Mouse (Mus musculus): ENCODE results near the gene Sppl3. TPM values are rescaled to one million over a fixed set of nuclear protein-coding genes. Genes with fewer than 3 reads are reported as not detected.

Sppl3 gene
- polyA plus RNA-seq, 1 experiment from 2014 or later = 31.7 TPM

DNA sequence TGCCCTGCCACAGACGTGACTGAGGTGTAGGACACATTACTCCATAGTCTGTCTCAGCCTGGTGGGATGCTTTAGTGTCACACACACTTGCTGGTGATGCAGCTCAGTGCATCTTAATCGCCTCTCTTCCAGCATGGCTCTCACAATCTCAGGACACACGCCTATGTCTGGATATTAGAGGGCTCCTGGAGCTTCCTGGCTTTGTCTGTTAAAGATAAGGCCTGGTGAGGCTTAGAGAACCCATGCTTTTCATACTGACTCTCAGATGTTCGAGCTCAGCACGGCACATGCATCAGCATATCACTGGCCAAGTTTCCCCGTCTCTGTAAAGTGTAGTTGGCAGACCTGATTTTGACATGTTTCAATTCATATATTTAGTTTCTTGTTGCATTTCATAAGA lies 44.5 kb downstream of the Sppl3 start:
- Histone ChIP-seq H3K4me3 (ENCODE audit: low read depth, low read length) (no peak overlapping the region), H3K9ac (ENCODE audit: low read length) (no peak overlapping the region)
- no peak for ATAC-seq (replicated peaks; ENCODE audit: low FRiP score)

DNA sequence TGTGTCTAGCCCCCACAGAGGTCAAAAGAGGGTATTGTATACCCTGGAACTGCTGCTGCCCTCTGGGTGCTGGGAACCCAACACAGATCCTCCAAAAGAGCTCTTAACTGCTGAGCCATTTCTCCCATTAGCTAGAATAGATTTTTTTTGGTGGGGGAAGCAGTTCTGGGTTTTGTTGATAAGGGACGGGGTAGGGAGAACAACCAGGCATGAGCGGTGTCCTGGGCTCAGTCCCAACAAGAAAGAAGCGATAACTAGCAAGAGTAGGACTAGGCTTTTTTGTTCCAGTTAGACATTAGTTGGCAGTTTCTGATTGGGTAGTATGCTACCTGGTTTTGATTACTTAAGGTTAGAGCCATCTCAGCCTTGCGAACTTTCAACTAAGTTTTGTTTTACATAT lies 46.2 kb downstream of the Sppl3 start:
- Histone ChIP-seq H3K4me2 (ENCODE audit: low read depth, low read length, severe bottlenecking) (no peak overlapping the region), H3K9ac (ENCODE audit: low read length) (no peak overlapping the region), H3K9me3 (ENCODE audit: control insufficient read depth, low read length) (no peaks in the 10 kb centered on the region), H3K4me3 (ENCODE audit: low read depth, low read length) (no peak overlapping the region), H3K27me3 (ENCODE audit: control insufficient read depth, insufficient read depth, low read length) (no peaks in the 10 kb centered on the region), H3K36me3 (ENCODE audit: control insufficient read depth, insufficient read depth, low read length) (no peaks in the 10 kb centered on the region), H3K4me1 (replicated peaks; ENCODE audit: control insufficient read depth, insufficient read depth, low read length) (0 out of 2 replicates have a peak, but pooled peaks cover 3% of the 10 kb centered on the region), H3K27ac (ENCODE audit: low read depth, low read length) (no peak overlapping the region)
- 93% methylated on average over 4 of the region's 4 CpGs for WGBS
- DNase-seq (ENCODE audit: low spot score) (no peak), ATAC-seq (replicated peaks; ENCODE audit: low FRiP score) (no peak)

More for the DNA sequence above, 44.5 kb downstream of the Sppl3 start:
- 0 out of 2 replicates have a peak, but pooled peaks cover 3% of the 10 kb centered on the region for H3K4me1 ChIP-seq (replicated peaks; ENCODE audit: control insufficient read depth, insufficient read depth, low read length)
- no peak overlapping the region for H3K4me2 ChIP-seq (ENCODE audit: low read depth, low read length, severe bottlenecking)
- no peaks in the 10 kb centered on the region for H3K9me3 ChIP-seq (ENCODE audit: control insufficient read depth, low read length)
- no peaks in the 10 kb centered on the region for H3K36me3 ChIP-seq (ENCODE audit: control insufficient read depth, insufficient read depth, low read length)
- no peak overlapping the region for H3K27ac ChIP-seq (ENCODE audit: low read depth, low read length)
- DNase-seq (ENCODE audit: low spot score) = no peak
- no peaks in the 10 kb centered on the region for H3K27me3 ChIP-seq (ENCODE audit: control insufficient read depth, insufficient read depth, low read length)
- WGBS = 85% methylated on average over 6 of the region's 6 CpGs

DNA sequence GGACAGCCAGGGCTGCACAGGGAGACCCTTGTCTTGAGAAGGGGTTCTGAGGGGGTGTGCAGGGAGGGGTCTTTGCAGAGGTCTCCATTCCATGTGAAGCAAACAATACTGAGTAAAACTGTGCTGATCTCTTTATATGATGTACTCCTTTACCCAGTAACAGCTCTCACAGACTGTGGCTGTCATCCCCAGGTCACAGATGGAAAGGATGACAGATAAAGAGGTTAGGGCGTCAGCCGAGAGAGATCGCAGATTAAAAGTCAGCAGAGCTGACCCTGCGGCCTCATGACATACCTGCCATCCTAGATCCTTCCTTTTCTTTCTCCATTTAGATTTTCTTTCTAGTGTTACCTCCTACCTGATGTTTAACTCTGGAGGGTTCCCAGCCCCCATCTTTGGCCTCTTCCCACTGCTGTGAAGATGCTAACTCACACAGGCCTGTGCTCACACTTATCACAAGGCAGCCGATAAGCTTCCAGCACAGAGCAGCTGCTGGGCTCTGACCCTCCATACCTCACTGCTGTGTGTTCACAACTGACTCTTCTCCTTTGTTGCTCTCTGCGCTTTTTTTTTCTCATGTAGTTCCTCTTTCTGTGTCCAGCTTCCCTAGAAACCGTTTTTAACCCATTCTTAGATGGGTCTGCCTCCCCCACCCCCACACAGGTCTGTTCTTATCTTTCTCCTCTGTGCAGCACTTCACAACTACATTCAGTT lies 47.8 kb downstream of the Sppl3 start:
- no peak overlapping the region for H3K27ac ChIP-seq (ENCODE audit: low read depth, low read length)
- H3K9ac ChIP-seq (ENCODE audit: low read length) = no peak overlapping the region
- no peak overlapping the region for H3K4me3 ChIP-seq (ENCODE audit: low read depth, low read length)
- no peaks in the 10 kb centered on the region for H3K27me3 ChIP-seq (ENCODE audit: control insufficient read depth, insufficient read depth, low read length)
- 92% methylated on average over 7 of the region's 7 CpGs for WGBS
- DNase-seq (ENCODE audit: low spot score) = no peak
- no peak overlapping the region for H3K4me2 ChIP-seq (ENCODE audit: low read depth, low read length, severe bottlenecking)
- 0 out of 2 replicates have a peak, but pooled peaks cover 2% of the 10 kb centered on the region for H3K4me1 ChIP-seq (replicated peaks; ENCODE audit: control insufficient read depth, insufficient read depth, low read length)
- H3K9me3 ChIP-seq (ENCODE audit: control insufficient read depth, low read length) = no peaks in the 10 kb centered on the region
- ATAC-seq (replicated peaks; ENCODE audit: low FRiP score) = no peak
- no peaks in the 10 kb centered on the region for H3K36me3 ChIP-seq (ENCODE audit: control insufficient read depth, insufficient read depth, low read length)

DNA sequence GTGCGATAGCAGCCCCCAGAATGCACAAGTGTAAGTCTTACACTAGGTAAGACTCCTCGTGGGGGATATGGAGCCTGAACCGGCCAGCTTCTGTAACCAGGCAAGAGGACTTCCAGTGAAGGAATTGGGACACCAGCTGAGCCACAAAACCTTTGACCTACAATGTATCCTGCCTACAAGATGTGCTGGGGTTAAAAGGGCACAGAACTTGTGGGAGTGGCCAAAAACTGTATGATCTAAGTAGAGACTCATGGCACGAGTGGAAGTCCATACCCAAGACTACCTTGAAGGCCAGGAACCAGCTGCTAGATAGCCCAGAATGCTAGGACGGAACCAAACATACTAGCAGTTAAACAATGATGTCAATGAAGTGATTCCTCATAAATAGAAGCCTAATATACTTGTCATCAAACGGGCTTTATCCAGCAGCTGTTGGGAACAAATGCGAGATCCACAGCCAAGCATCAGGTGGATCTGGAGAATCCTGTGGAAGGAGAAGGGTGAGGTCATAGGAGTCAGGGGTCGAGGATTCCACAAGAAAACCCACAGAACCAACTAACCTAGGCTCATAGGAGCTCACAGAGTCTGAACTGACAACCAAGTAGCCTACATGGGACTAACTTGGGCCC lies 49.2 kb downstream of the Sppl3 start:
- H3K4me2 ChIP-seq (ENCODE audit: low read depth, low read length, severe bottlenecking) = no peak overlapping the region
- WGBS = 91% methylated on average over 8 of the region's 8 CpGs
- H3K27ac ChIP-seq (ENCODE audit: low read depth, low read length) = no peak overlapping the region
- no peak overlapping the region for H3K9ac ChIP-seq (ENCODE audit: low read length)
- no peaks in the 10 kb centered on the region for H3K36me3 ChIP-seq (ENCODE audit: control insufficient read depth, insufficient read depth, low read length)
- DNase-seq (ENCODE audit: low spot score) (no peak), ATAC-seq (replicated peaks; ENCODE audit: low FRiP score) (no peak)
- H3K9me3 ChIP-seq (ENCODE audit: control insufficient read depth, low read length) = no peaks in the 10 kb centered on the region
- no peaks in the 10 kb centered on the region for H3K4me1 ChIP-seq (replicated peaks; ENCODE audit: control insufficient read depth, insufficient read depth, low read length)
- no peaks in the 10 kb centered on the region for H3K27me3 ChIP-seq (ENCODE audit: control insufficient read depth, insufficient read depth, low read length)
- H3K4me3 ChIP-seq (ENCODE audit: low read depth, low read length) = no peak overlapping the region

DNA sequence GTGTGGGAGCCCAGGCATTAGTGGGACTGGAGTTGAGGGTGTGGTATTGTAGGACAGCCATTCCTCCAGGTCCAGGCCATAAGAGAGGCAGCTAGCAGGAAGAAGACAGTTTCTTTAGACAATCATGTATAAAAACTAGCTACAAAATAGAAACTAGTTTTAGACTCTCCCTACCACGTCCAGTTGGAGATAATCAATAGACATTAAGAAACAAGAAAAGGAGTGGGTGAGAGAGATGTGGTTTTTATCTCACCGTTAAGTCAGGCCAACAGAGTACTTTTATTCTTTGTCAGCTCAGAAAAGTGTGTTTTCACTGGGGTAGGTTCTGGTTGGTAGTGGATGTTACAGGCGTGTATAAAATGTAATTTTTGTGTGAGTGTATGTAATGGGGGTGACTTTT lies 50.0 kb downstream of the Sppl3 start:
- Histone ChIP-seq H3K9me3 (ENCODE audit: control insufficient read depth, low read length) (no peaks in the 10 kb centered on the region), H3K4me1 (replicated peaks; ENCODE audit: control insufficient read depth, insufficient read depth, low read length) (no peaks in the 10 kb centered on the region), H3K9ac (ENCODE audit: low read length) (no peak overlapping the region), H3K4me2 (ENCODE audit: low read depth, low read length, severe bottlenecking) (no peak overlapping the region), H3K4me3 (ENCODE audit: low read depth, low read length) (no peak overlapping the region), H3K27me3 (ENCODE audit: control insufficient read depth, insufficient read depth, low read length) (no peaks in the 10 kb centered on the region), H3K36me3 (ENCODE audit: control insufficient read depth, insufficient read depth, low read length) (no peaks in the 10 kb centered on the region), H3K27ac (ENCODE audit: low read depth, low read length) (no peak overlapping the region)
- WGBS = 89% methylated on average over 3 of the region's 3 CpGs
- ATAC-seq (replicated peaks; ENCODE audit: low FRiP score) (no peak), DNase-seq (ENCODE audit: low spot score) (no peak)

DNA sequence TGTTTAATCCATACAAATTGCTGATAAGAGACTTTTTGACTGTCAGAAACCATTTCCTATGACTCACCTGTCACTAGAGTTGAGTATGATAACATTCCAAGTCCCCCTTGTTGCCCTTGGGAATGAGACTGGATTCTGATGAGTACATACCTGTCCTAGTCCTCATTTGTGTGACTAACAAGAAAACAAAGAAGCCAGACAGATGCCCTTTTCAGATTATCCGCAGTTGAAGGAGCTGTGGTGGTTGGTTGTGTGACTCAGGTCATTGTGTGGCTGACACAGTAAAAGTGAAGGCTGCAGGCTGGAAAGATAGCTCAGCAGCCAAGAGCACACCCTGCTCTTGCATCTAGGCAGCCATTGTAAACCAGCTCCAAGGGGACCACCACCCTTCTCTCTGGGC lies 51.6 kb downstream of the Sppl3 start:
- WGBS = 85% methylated on average over 1 of the region's 1 CpGs
- no peak overlapping the region for H3K4me3 ChIP-seq (ENCODE audit: low read depth, low read length)
- no peak for ATAC-seq (replicated peaks; ENCODE audit: low FRiP score)

DNA sequence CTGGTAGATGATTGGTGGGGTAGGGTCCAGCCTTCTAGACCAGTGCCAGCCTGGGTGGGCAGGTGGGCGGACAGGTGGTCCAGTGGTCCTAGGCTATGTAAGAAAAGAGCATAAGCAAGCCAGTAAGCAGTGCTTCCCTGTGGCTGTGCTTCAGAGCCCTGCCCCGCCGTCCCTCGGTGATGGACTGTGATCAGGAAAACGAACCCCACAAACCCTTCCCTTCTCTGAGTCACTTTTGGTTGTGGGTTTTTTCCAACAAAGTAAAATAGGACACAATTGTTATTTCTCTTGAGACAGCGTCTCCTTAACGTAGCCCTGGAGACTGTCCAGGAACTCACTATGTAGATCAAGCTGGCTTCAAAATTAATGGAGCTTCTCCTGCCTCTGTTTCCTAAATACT lies 52.5 kb downstream of the Sppl3 start:
- H3K4me3 ChIP-seq (ENCODE audit: low read depth, low read length) = no peak overlapping the region
- no peaks in the 10 kb centered on the region for H3K27me3 ChIP-seq (ENCODE audit: control insufficient read depth, insufficient read depth, low read length)
- no peak overlapping the region for H3K4me2 ChIP-seq (ENCODE audit: low read depth, low read length, severe bottlenecking)
- DNase-seq (ENCODE audit: low spot score) = no peak
- no peak overlapping the region for H3K9ac ChIP-seq (ENCODE audit: low read length)
- H3K36me3 ChIP-seq (ENCODE audit: control insufficient read depth, insufficient read depth, low read length) = no peaks in the 10 kb centered on the region
- H3K27ac ChIP-seq (ENCODE audit: low read depth, low read length) = no peak overlapping the region
- no peaks in the 10 kb centered on the region for H3K4me1 ChIP-seq (replicated peaks; ENCODE audit: control insufficient read depth, insufficient read depth, low read length)
- H3K9me3 ChIP-seq (ENCODE audit: control insufficient read depth, low read length) = no peaks in the 10 kb centered on the region
- no peak for ATAC-seq (replicated peaks; ENCODE audit: low FRiP score)
- 90% methylated on average over 7 of the region's 7 CpGs for WGBS

More for the DNA sequence above, 51.6 kb downstream of the Sppl3 start:
- H3K27ac ChIP-seq (ENCODE audit: low read depth, low read length) = no peak overlapping the region
- no peaks in the 10 kb centered on the region for H3K9me3 ChIP-seq (ENCODE audit: control insufficient read depth, low read length)
- H3K9ac ChIP-seq (ENCODE audit: low read length) = no peak overlapping the region
- no peak for DNase-seq (ENCODE audit: low spot score)
- H3K4me1 ChIP-seq (replicated peaks; ENCODE audit: control insufficient read depth, insufficient read depth, low read length) = no peaks in the 10 kb centered on the region
- H3K4me2 ChIP-seq (ENCODE audit: low read depth, low read length, severe bottlenecking) = no peak overlapping the region
- H3K36me3 ChIP-seq (ENCODE audit: control insufficient read depth, insufficient read depth, low read length) = no peaks in the 10 kb centered on the region
- H3K27me3 ChIP-seq (ENCODE audit: control insufficient read depth, insufficient read depth, low read length) = no peaks in the 10 kb centered on the region

DNA sequence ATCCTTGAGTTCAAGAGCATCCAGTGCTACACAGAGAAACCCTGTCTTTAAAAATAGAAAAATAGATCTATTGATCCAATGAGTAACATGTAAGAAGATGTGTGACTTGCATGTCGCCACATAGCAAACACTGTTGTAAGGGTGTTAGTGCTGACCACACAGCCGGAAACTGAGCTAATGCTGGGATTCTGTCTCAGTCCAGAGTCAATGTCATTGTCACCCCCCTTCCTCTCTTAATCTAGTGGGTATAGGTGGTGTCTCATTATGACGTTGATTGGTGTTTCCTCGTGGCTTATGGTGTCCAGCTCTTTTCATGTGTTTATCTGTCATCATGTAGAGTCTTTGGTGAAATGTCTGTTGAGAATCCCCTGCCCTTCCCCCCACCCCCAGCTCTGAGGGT lies 55.3 kb downstream of the Sppl3 start:
- Histone ChIP-seq H3K27ac (ENCODE audit: low read depth, low read length) (no peak overlapping the region), H3K4me3 (ENCODE audit: low read depth, low read length) (no peak overlapping the region), H3K4me1 (replicated peaks; ENCODE audit: control insufficient read depth, insufficient read depth, low read length) (no peaks in the 10 kb centered on the region), H3K36me3 (ENCODE audit: control insufficient read depth, insufficient read depth, low read length) (no peaks in the 10 kb centered on the region), H3K4me2 (ENCODE audit: low read depth, low read length, severe bottlenecking) (no peak overlapping the region), H3K9me3 (ENCODE audit: control insufficient read depth, low read length) (no peaks in the 10 kb centered on the region), H3K27me3 (ENCODE audit: control insufficient read depth, insufficient read depth, low read length) (no peaks in the 10 kb centered on the region), H3K9ac (ENCODE audit: low read length) (no peak overlapping the region)
- no peak for ATAC-seq (replicated peaks; ENCODE audit: low FRiP score)
- WGBS = 93% methylated on average over 4 of the region's 4 CpGs
- no peak for DNase-seq (ENCODE audit: low spot score)

Measured in forebrain, embryonic 11.5 days (tissue).